Mouse (Mus musculus) cortical plate, adult 2 months (tissue): ENCODE results near the gene Map1b. TPM values are rescaled to one million over a fixed set of nuclear protein-coding genes. Genes with fewer than 3 reads are reported as not detected.

Experiments
- H3K27ac ChIP-seq: fragments of 200-500 bp; 2 replicates; pipeline ENCODE4 v1.5.1; 2012; ENCODE audit warnings: low read length, control low read depth, inconsistent platforms; ENCODE audit not compliant: insufficient read depth
- H3K4me1 ChIP-seq: fragments of 200-500 bp; 2 replicates; pipeline ENCODE4 v1.6.1; 2011; ENCODE audit warnings: low read length; ENCODE audit not compliant: control insufficient read depth, insufficient read depth
- H3K4me3 ChIP-seq: fragments of 200-500 bp; 2 replicates; pipeline ENCODE4 v1.5.1; 2011; ENCODE audit warnings: mild to moderate bottlenecking, low read length, control low read depth; ENCODE audit not compliant: insufficient read depth
- CTCF ChIP-seq: fragments of 200-500 bp; IDR thresholded peaks from 2 replicates; pipeline ENCODE4 v1.5.1; 2011; ENCODE audit warnings: mild to moderate bottlenecking, control low read depth, low read length; ENCODE audit not compliant: insufficient read depth; ENCODE audit errors: extremely low read depth
- POLR2A ChIP-seq: fragments of 200-500 bp; IDR thresholded peaks from 2 replicates; pipeline ENCODE4 v1.6.1; 2011; ENCODE audit warnings: mild to moderate bottlenecking, low read length, control low read depth; ENCODE audit not compliant: insufficient read depth; ENCODE audit errors: extremely low read depth
- polyA plus RNA-seq: library from polyadenylated mRNA; depleted of rRNA; stranded (reverse); fragments of >200 nt; gene quantifications from 2 replicates; pipeline ENCODE4 v1.2.3, GENCODE M21; 2012; rRNA removed

The Map1b gene
- polyA plus RNA-seq, 1 experiment = 134 TPM

- TF ChIP-seq CTCF (no peak), POLR2A (no peak)
- Histone ChIP-seq H3K27ac (no peak overlapping the region), H3K4me3 (no peak overlapping the region), H3K4me1 (no peaks in the 10 kb centered on the region)
These were observed 138.1 kb downstream of the Map1b start for GRCm38 (mm10) chr13:99378223-99378622.

- Histone ChIP-seq H3K27ac (no peak overlapping the region), H3K4me3 (no peak overlapping the region), H3K4me1 (no peaks in the 10 kb centered on the region)
- TF ChIP-seq CTCF (no peak), POLR2A (no peak)
These were observed 139.3 kb downstream of the Map1b start for GRCm38 (mm10) chr13:99377055-99377454.

DNA sequence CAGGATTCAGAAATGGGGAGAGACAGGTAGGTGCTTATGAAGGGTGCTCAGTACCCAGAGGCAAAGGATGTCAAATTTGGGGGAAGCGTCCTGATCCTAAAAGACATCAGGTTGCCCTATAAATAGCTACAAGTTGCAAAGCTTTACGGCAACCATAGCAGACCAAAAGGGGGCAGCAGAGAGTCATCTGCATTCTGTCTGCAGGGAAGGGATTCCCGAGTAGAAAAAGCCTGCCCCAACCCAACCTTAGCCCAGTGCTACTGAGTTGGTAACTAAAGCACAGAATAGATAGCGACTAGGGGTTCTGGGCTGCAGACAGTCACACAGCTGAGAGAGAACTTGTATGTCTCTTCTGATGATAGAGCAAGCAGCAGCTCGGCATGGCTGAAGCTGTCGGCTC lies 140.8 kb downstream of the Map1b start:
- H3K4me3 ChIP-seq = no peak overlapping the region
- no peaks in the 10 kb centered on the region for H3K4me1 ChIP-seq
- H3K27ac ChIP-seq = no peak overlapping the region
- peak; percentile 86 for TF ChIP-seq CTCF
- no peak for TF ChIP-seq POLR2A

- Histone ChIP-seq H3K4me1 (no peaks in the 10 kb centered on the region), H3K27ac (no peak overlapping the region), H3K4me3 (no peak overlapping the region)
- TF ChIP-seq POLR2A (no peak), CTCF (no peak)
These were observed 142.1 kb downstream of the Map1b start for GRCm38 (mm10) chr13:99374191-99374590.

DNA sequence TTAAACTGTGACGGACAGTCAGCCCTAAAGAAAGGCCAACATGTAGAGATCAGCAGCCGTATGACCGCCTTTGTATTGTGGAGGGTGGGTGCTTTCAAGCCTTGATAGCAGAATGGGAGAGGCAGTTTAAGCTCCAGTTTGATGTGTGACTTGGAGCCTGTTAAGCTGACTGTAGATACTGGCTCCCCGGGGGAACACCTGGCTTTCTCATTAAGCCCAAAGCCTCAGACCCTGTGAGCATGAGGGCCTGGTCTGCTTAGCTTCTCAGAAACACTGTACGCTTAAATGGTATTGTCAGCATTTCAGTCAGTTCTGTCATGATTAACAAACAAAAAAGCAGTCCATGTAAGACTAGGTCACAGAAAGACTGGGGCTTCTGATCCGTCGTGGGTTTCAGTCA lies 142.7 kb downstream of the Map1b start:
- Histone ChIP-seq H3K27ac (no peak overlapping the region), H3K4me1 (no peaks in the 10 kb centered on the region), H3K4me3 (no peak overlapping the region)
- no peak for TF ChIP-seq CTCF
- no peak for TF ChIP-seq POLR2A

Other genes with a start within 250 kb of the Map1b start
- 32.4 and 35.3 TPM in 2 replicates for gene Ptcd2, start 171.8 kb downstream of the Map1b start, polyA plus RNA-seq
- gene Mrps27, start 171.8 kb downstream of the Map1b start, polyA plus RNA-seq = 32.2 and 33.7 TPM in 2 replicates